28 mouse cellular contexts compared by ENCODE assay signal in the genomic region with DNA sequence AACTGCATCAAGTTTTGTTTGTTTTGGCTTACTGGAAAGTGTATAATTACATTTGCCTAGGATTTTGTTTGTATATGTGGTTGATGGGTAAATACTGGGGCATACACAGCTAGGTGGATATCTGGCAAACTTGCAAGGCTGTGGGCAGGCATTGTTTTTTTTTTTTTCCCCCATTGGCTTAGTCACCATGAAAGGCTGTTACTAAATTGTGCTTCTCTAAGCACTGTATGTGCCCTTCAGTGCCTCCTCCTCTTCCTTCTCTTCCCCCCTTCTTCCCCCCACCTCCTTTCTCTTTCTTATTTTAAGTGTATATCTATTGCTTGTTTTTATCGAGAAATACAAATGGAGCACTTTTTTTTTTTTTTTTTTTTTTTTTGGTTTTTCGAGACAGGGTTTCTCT. TPM values are rescaled to one million over a fixed set of nuclear protein-coding genes. Genes with fewer than 3 reads are reported as not detected.
DNase-seq lines count a peak whose midpoint lies in the region; ATAC-seq lines count a peak whose summit lies in the region.
"Had no signal": no experiment of that assay in that cellular context is flagged by ENCODE, and none has a peak within 500 bp of the region (broad histone marks: within the 10 kb centered on the region; RNA-seq: fewer than 3 reads in every experiment).

No protein-coding gene starts in this region.

- WGBS in liver, embryonic 12.5 days (ENCODE audit: insufficient replicate concordance): 87% methylated on average over 1 of the region's 2 CpGs

- ATAC-seq in liver, embryonic 12.5 days: no peak
- ATAC-seq: CD4-positive, CD25-positive, alpha-beta regulatory T cell, adult 4 months; forebrain, embryonic 14.5 days; hindbrain, embryonic 16.5 days; Patski had no signal

- no peak for DNase-seq in liver
- peak; percentile 7 for DNase-seq in lung, postnatal 36 days
- no peak for DNase-seq in lung, postnatal 14 days
- peak; percentile 55 for DNase-seq in brain, adult 2 months (ENCODE audit: low read depth, low spot score)
- no peak for DNase-seq in left cerebral cortex, postnatal 14 days (ENCODE audit: low spot score in 2 of 2)
- DNase-seq in yolk sac, embryonic 10.5 days (ENCODE audit: low spot score): no peak
- DNase-seq: adrenal gland, postnatal 10 days; adrenal gland, postnatal 36 days; cerebellum, adult 11-12 months; cerebellum, adult 8-10 months; cerebellum, postnatal 10 days; cerebellum, postnatal 36 days; embryo, embryonic 11 days; gastrocnemius, postnatal 25 days; heart, adult 18-20 months; heart, postnatal 10 days; heart, postnatal 36 days had no signal

- H3K9ac ChIP-seq in liver, embryonic 12.5 days: no peak overlapping the region
- H3K9ac ChIP-seq: embryonic facial prominence, embryonic 15.5 days; heart, embryonic 12.5 days; heart, embryonic 15.5 days; hindbrain, embryonic 13.5 days had no signal

- H3K36me3 ChIP-seq in liver, embryonic 12.5 days: peaks cover 100% of the 10 kb centered on the region

- H3K4me1 ChIP-seq in liver, embryonic 12.5 days: peaks cover 26% of the 10 kb centered on the region
- H3K4me1 ChIP-seq: embryonic facial prominence, embryonic 15.5 days; hindbrain, embryonic 10.5 days; hindbrain, embryonic 13.5 days had no signal

- H3K27me3 ChIP-seq in liver, embryonic 12.5 days (replicated peaks): no peaks in the 10 kb centered on the region
- H3K27me3 ChIP-seq: embryonic facial prominence, embryonic 15.5 days; heart, embryonic 12.5 days; heart, embryonic 15.5 days; hindbrain, embryonic 13.5 days; Patski had no signal

- H3K9me3 ChIP-seq in liver, embryonic 12.5 days (replicated peaks): no peaks in the 10 kb centered on the region
- H3K9me3 ChIP-seq: embryonic facial prominence, embryonic 15.5 days; heart, embryonic 12.5 days; heart, embryonic 15.5 days; hindbrain, embryonic 10.5 days; hindbrain, embryonic 13.5 days had no signal

- 0 out of 2 replicates have a peak overlapping the region, but pooled peaks have one; percentile 9 for H3K27ac ChIP-seq in liver, embryonic 12.5 days
- H3K27ac ChIP-seq: embryonic facial prominence, embryonic 15.5 days; heart, embryonic 15.5 days; hindbrain, embryonic 10.5 days; hindbrain, embryonic 13.5 days had no signal

- no peak overlapping the region for H3K4me3 ChIP-seq in liver, embryonic 12.5 days
- H3K4me3 ChIP-seq: embryonic facial prominence, embryonic 15.5 days; heart, embryonic 12.5 days; heart, embryonic 15.5 days; hindbrain, embryonic 10.5 days; hindbrain, embryonic 13.5 days had no signal

- intact Hi-C loops in left cerebral cortex, postnatal 14 days (cut with DNase I): no loop called here

- no peak overlapping the region for H3K4me2 ChIP-seq in liver, embryonic 12.5 days
- H3K4me2 ChIP-seq: embryonic facial prominence, embryonic 15.5 days; heart, embryonic 12.5 days; heart, embryonic 15.5 days; hindbrain, embryonic 13.5 days had no signal

RNA-seq across cellular contexts. Expression of gene Topbp1, which starts 19.7 kb away (rescaled TPM):
- polyA plus RNA-seq in liver, embryonic 12.5 days (2016; fragmentation: Nextera tagmentation; extraction: Ambion mirVana): 69.8 and 74.1 TPM in 2 replicates
- total RNA-seq in left cerebral cortex, postnatal 14 days (2021): 10 to 100 TPM; 18.7 to 18.8 TPM

RNA-seq across cellular contexts. Expression of gene 1300017J02Rik, which starts 19.8 kb away (rescaled TPM):
- polyA plus RNA-seq in liver, embryonic 12.5 days (2016; fragmentation: Nextera tagmentation; extraction: Ambion mirVana): 29.7 and 33.1 TPM in 2 replicates
- total RNA-seq in left cerebral cortex, postnatal 14 days (2021): 1 to 10 TPM in 1 of 2 experiments, not detected in 1; 1.1 TPM
- total RNA-seq: adrenal gland, adult 18-20 months; gastrocnemius, postnatal 25 days; heart, adult 18-20 months; heart, postnatal 36 days had no signal
- polyA plus RNA-seq: CD4-positive, CD25-positive, alpha-beta regulatory T cell, adult 4 months had no signal

RNA-seq across cellular contexts. Expression of gene Cdv3, which starts 41.0 kb away (rescaled TPM):
- 71.7 and 76.4 TPM in 2 replicates for polyA plus RNA-seq in liver, embryonic 12.5 days (2016; fragmentation: Nextera tagmentation; extraction: Ambion mirVana)
- total RNA-seq in left cerebral cortex, postnatal 14 days (2021): 10 to 100 TPM; 85.8 to 93.4 TPM

Comparison
In these comparisons a context has a peak if more than half of its experiments do, and no peak if none do; other contexts are left out.
1. DNase-seq: peak in lung, postnatal 36 days (single experiment) and brain, adult 2 months (single experiment); none in liver (single experiment), lung, postnatal 14 days (single experiment), left cerebral cortex, postnatal 14 days (0 of 2) and yolk sac, embryonic 10.5 days (single experiment).